Mouse (Mus musculus) spleen, adult 2 months (tissue): ENCODE measurements around the gene Ppara. TPM values are rescaled to one million over a fixed set of nuclear protein-coding genes. Genes with fewer than 3 reads are reported as not detected.

Experiments used
- DNase-seq, 2 experiments: peaks; one replicate each; pipeline versions ENCODE4 v3.0.0 to v3.0.0-alpha.2; 2012 to 2021; ENCODE audit warnings: low spot score in 2 of 2, low read depth in 1 of 2
- H3K27ac ChIP-seq: fragments of 200-500 bp; 2 replicates; pipeline ENCODE4 v1.5.1; 2012; ENCODE audit warnings: low read length, inconsistent platforms; ENCODE audit not compliant: insufficient read depth
- H3K27me3 ChIP-seq: fragments of 200-500 bp; 2 replicates; pipeline ENCODE4 v1.6.1; 2012; ENCODE audit warnings: mild to moderate bottlenecking, moderate library complexity, low read length, inconsistent platforms; ENCODE audit not compliant: control insufficient read depth, insufficient read depth
- H3K36me3 ChIP-seq: fragments of 200-500 bp; 2 replicates; pipeline ENCODE4 v1.6.1; 2012; ENCODE audit warnings: mild to moderate bottlenecking, low read length, inconsistent platforms; ENCODE audit not compliant: control insufficient read depth, insufficient read depth
- H3K4me1 ChIP-seq: fragments of 200-500 bp; 2 replicates; pipeline ENCODE4 v1.6.1; 2011; ENCODE audit warnings: inconsistent platforms; ENCODE audit not compliant: control insufficient read depth, insufficient read depth, insufficient read length
- H3K4me3 ChIP-seq: fragments of 200-500 bp; 2 replicates; pipeline ENCODE4 v1.5.1; 2011; ENCODE audit warnings: mild to moderate bottlenecking, inconsistent platforms; ENCODE audit not compliant: insufficient read depth, insufficient read length; ENCODE audit errors: extremely low read depth
- CTCF ChIP-seq: fragments of 200-500 bp; IDR thresholded peaks from 2 replicates; pipeline ENCODE4 v1.5.1; 2011; ENCODE audit warnings: mild to moderate bottlenecking, inconsistent platforms; ENCODE audit not compliant: insufficient read depth, insufficient read length, insufficient replicate concordance; ENCODE audit errors: extremely low read depth
- POLR2A ChIP-seq: fragments of 200-500 bp; IDR thresholded peaks from 2 replicates; pipeline ENCODE4 v1.6.1; 2011; ENCODE audit warnings: low read depth, low read length, inconsistent platforms
- WGBS: fragments of 180-500 bp; shearing (Covaris S2); methylation state at CpG from one replicate; pipeline ENCODE4 v1.1.7; 2018; 5-methylcytosine and 5-hydroxymethylcytosine counted together
- polyA plus RNA-seq: library from polyadenylated mRNA; depleted of rRNA; stranded (reverse); fragments of >200 nt; gene quantifications from 2 replicates; pipeline ENCODE4 v1.2.3, GENCODE M21; 2012

The Ppara gene
- polyA plus RNA-seq, 1 experiment = 0.06 TPM

- H3K27ac ChIP-seq = 0 out of 2 replicates have a peak overlapping the region, but pooled peaks have one; percentile 4
These were observed 34.8 kb upstream of the Ppara start for GRCm38 (mm10) chr15:85699862-85700501.

GRCm38 (mm10) chr15:85700716-85701115, 34.1 kb upstream of the Ppara start:
- peaks cover 27% of the 10 kb centered on the region for H3K36me3 ChIP-seq
- H3K27ac ChIP-seq = no peak overlapping the region
- no peak overlapping the region for H3K4me3 ChIP-seq
- TF ChIP-seq CTCF (no peak), POLR2A (no peak)
- WGBS = 94% methylated on average over 9 of the region's 9 CpGs
- no peaks in the 10 kb centered on the region for H3K27me3 ChIP-seq
- DNase-seq = no peak
- H3K4me1 ChIP-seq = no peaks in the 10 kb centered on the region

More at GRCm38 (mm10) chr15:85699862-85700501, 34.8 kb upstream of the Ppara start:
- TF ChIP-seq CTCF (no peak), POLR2A (no peak)
- DNase-seq = no peak
- H3K36me3 ChIP-seq = peaks cover 27% of the 10 kb centered on the region
- no peaks in the 10 kb centered on the region for H3K4me1 ChIP-seq
- H3K27me3 ChIP-seq = no peaks in the 10 kb centered on the region
- H3K4me3 ChIP-seq = no peak overlapping the region
- WGBS = 90% methylated on average over 13 of the region's 13 CpGs

- no peak for DNase-seq
- WGBS = 87% methylated on average over 10 of the region's 10 CpGs
- H3K27me3 ChIP-seq = no peaks in the 10 kb centered on the region
- peaks cover 27% of the 10 kb centered on the region for H3K36me3 ChIP-seq
- H3K4me3 ChIP-seq = no peak overlapping the region
- H3K27ac ChIP-seq = no peak overlapping the region
- TF ChIP-seq POLR2A = no peak
- no peak for TF ChIP-seq CTCF
- no peaks in the 10 kb centered on the region for H3K4me1 ChIP-seq
These were observed 33.5 kb upstream of the Ppara start for GRCm38 (mm10) chr15:85701128-85701930.

- WGBS = 91% methylated on average over 11 of the region's 13 CpGs
- Histone ChIP-seq H3K36me3 (peaks cover 27% of the 10 kb centered on the region), H3K4me1 (no peaks in the 10 kb centered on the region), H3K27ac (no peak overlapping the region), H3K27me3 (no peaks in the 10 kb centered on the region), H3K4me3 (no peak overlapping the region)
- no peak for TF ChIP-seq CTCF
- TF ChIP-seq POLR2A = no peak
- DNase-seq = no peak
These were observed 32.3 kb upstream of the Ppara start for GRCm38 (mm10) chr15:85702411-85702951.

- no peaks in the 10 kb centered on the region for H3K4me1 ChIP-seq
These were observed 31.6 kb upstream of the Ppara start for GRCm38 (mm10) chr15:85703194-85703641.

GRCm38 (mm10) chr15:85703858-85704257, 30.9 kb upstream of the Ppara start:
- Histone ChIP-seq H3K4me1 (no peaks in the 10 kb centered on the region), H3K36me3 (peaks cover 27% of the 10 kb centered on the region), H3K4me3 (no peak overlapping the region), H3K27me3 (no peaks in the 10 kb centered on the region), H3K27ac (no peak overlapping the region; the same call in 1 of the 2 replicates)
- no peak for DNase-seq
- TF ChIP-seq CTCF (no peak), POLR2A (no peak)
- WGBS = 94% methylated on average over 4 of the region's 4 CpGs

More at GRCm38 (mm10) chr15:85703194-85703641, 31.6 kb upstream of the Ppara start:
- no peak for TF ChIP-seq CTCF
- no peak for TF ChIP-seq POLR2A
- peaks cover 27% of the 10 kb centered on the region for H3K36me3 ChIP-seq
- H3K27me3 ChIP-seq = no peaks in the 10 kb centered on the region
- H3K27ac ChIP-seq = no peak overlapping the region; the same call in 1 of the 2 replicates
- H3K4me3 ChIP-seq = no peak overlapping the region
- DNase-seq = no peak
- WGBS = 81% methylated on average over 11 of the region's 11 CpGs
